Mouse (Mus musculus): ENCODE results near the gene Ttn. TPM values are rescaled to one million over a fixed set of nuclear protein-coding genes. Genes with fewer than 3 reads are reported as not detected.
A peak's percentile ranks its signal among the peaks of the same experiment; 100 is the strongest.

Gene Ttn
- polyA plus RNA-seq, 1 experiment from 2014 or later, result 0.14 TPM

DNA sequence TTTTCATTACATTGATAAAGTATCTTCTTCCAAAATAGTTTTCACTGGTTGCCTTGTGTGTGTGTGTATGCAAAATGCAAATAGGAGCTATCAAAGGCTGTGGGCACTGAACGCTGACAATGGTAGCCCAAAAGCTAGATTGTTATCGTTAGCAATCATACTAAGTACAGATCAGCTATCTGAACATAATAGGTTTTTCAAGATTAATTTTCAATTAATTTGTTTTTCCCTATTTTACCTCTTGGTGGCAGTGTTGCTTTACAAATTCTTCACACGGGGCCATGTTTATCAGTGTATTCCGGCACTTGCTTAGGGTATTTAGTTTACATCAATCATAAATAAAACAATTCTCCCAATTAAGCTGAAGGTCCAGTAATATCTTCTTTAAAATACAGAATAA is 11.7 kb downstream of the Ttn start:
- Histone ChIP-seq H3K27me3 (ENCODE audit: control insufficient read depth, insufficient read depth, low read length) (no peaks in the 10 kb centered on the region), H3K4me1 (ENCODE audit: control insufficient read depth, insufficient read depth, low read length) (no peaks in the 10 kb centered on the region), H3K36me3 (ENCODE audit: control insufficient read depth, insufficient read depth, low read length) (no peaks in the 10 kb centered on the region), H3K9me3 (ENCODE audit: control insufficient read depth, low read depth, low read length) (no peaks in the 10 kb centered on the region), H3K4me2 (replicated peaks; ENCODE audit: low read depth, low read length) (no peak overlapping the region), H3K4me3 (ENCODE audit: low read depth, low read length) (no peak overlapping the region), H3K27ac (ENCODE audit: low read length) (no peak overlapping the region), H3K9ac (replicated peaks; ENCODE audit: low read depth, low read length) (no peak overlapping the region)
- 19% methylated on average over 4 of the region's 4 CpGs for WGBS
- no peak for ATAC-seq (ENCODE audit: insufficient number of reproducible peaks, insufficient read depth, low FRiP score, low read depth)

DNA sequence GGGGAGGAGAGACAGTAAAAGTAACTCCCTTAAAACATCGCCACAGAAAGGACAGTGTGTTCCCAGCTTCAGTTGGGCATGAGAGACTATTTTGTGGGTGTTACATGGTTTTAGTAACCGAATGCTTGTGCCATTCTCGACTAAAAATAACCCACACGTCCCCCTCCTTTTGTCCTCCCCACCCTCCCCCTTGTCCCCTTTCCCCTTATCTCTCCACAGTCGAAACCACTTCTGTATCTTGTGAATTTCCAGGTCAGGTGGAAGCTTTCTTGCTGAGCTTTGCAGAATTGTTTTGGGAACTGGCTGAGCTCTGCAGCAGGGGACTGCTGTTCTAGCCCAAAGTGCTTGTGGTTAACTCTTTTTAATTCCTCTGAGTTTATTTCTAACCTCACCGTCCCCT is 12.1 kb downstream of the Ttn start:
- Histone ChIP-seq H3K9ac (replicated peaks; ENCODE audit: low read depth, low read length) (no peak overlapping the region), H3K27ac (ENCODE audit: low read length) (no peak overlapping the region), H3K36me3 (ENCODE audit: control insufficient read depth, insufficient read depth, low read length) (no peaks in the 10 kb centered on the region), H3K9me3 (ENCODE audit: control insufficient read depth, low read depth, low read length) (no peaks in the 10 kb centered on the region), H3K4me1 (ENCODE audit: control insufficient read depth, insufficient read depth, low read length) (no peaks in the 10 kb centered on the region), H3K4me2 (replicated peaks; ENCODE audit: low read depth, low read length) (no peak overlapping the region), H3K27me3 (ENCODE audit: control insufficient read depth, insufficient read depth, low read length) (no peaks in the 10 kb centered on the region), H3K4me3 (ENCODE audit: low read depth, low read length) (no peak overlapping the region)
- no peak for ATAC-seq (ENCODE audit: insufficient number of reproducible peaks, insufficient read depth, low FRiP score, low read depth)
- WGBS, result 56% methylated on average over 6 of the region's 6 CpGs

DNA sequence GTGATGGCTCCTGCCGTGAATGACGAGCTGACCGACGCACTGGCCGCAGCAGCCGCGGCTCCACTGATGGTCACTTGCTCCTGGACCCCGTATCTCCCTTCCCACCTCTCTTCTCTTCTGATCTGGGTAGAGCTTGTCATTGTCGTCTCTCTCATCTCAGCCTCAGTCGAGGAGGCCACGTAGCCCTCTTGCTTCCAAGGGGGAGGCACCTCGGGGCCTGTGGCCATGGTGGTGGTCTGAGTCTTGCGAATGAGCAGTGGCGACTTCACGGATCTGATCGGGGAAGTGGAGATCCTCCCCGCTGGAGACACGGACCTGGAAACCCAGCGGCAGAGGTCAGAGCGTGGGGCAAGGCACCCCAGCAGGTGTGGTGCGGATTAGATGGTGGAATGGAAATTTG is 12.7 kb downstream of the Ttn start:
- Histone ChIP-seq H3K27ac (ENCODE audit: low read length) (no peak overlapping the region), H3K36me3 (ENCODE audit: control insufficient read depth, insufficient read depth, low read length) (no peaks in the 10 kb centered on the region), H3K4me2 (replicated peaks; ENCODE audit: low read depth, low read length) (no peak overlapping the region), H3K9me3 (ENCODE audit: control insufficient read depth, low read depth, low read length) (no peaks in the 10 kb centered on the region), H3K27me3 (ENCODE audit: control insufficient read depth, insufficient read depth, low read length) (no peaks in the 10 kb centered on the region), H3K4me3 (ENCODE audit: low read depth, low read length) (no peak overlapping the region), H3K9ac (replicated peaks; ENCODE audit: low read depth, low read length) (no peak overlapping the region), H3K4me1 (ENCODE audit: control insufficient read depth, insufficient read depth, low read length) (no peaks in the 10 kb centered on the region)
- 77% methylated on average over 21 of the region's 21 CpGs for WGBS
- ATAC-seq (ENCODE audit: insufficient number of reproducible peaks, insufficient read depth, low FRiP score, low read depth), result no peak

DNA sequence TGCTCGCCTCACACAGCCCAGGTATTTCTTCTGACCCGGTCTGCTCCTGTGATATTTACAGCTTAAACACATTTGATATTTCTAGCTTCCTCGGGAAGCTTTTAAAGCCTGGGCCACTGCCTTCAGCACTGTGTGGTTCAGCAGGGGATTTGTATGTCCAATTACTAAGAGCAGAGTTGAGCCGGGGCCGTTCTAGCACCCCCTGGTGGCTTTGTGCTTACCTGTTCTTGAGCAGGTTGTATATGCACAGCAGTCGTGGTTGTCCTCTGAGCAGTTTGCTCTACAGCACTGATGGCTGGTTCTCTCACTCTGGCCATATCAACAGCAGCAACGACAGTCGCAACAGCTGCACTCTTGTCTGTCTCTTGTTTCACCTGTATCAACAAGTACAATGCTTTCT is 13.4 kb downstream of the Ttn start:
- Histone ChIP-seq H3K9ac (replicated peaks; ENCODE audit: low read depth, low read length) (no peak overlapping the region), H3K27me3 (ENCODE audit: control insufficient read depth, insufficient read depth, low read length) (no peaks in the 10 kb centered on the region), H3K9me3 (ENCODE audit: control insufficient read depth, low read depth, low read length) (no peaks in the 10 kb centered on the region), H3K4me1 (ENCODE audit: control insufficient read depth, insufficient read depth, low read length) (no peaks in the 10 kb centered on the region), H3K27ac (ENCODE audit: low read length) (no peak overlapping the region), H3K4me2 (replicated peaks; ENCODE audit: low read depth, low read length) (no peak overlapping the region), H3K4me3 (ENCODE audit: low read depth, low read length) (no peak overlapping the region), H3K36me3 (ENCODE audit: control insufficient read depth, insufficient read depth, low read length) (no peaks in the 10 kb centered on the region)
- WGBS, result 26% methylated on average over 8 of the region's 8 CpGs
- peak; percentile 81; the same call in 1 of the 2 replicates for ATAC-seq (ENCODE audit: insufficient number of reproducible peaks, insufficient read depth, low FRiP score, low read depth)

DNA sequence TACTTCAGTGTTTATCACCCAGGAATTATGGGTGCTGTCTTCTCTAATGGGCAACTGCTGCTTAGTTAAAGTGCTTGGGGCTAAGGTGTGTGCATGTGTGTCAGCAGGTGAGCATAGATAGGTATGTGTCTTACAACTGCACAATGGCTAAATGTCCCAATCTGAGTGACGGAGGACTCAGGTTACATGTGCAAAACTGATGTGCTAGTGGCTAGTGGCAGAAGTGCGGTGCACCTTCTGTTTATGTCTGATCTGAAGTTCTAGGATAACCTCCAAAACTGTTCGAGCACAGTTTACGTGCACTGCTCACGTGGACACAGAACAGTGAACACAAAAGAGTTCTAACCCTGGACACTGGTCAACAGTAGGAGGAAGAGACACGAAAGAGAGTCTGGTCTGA is 15.8 kb downstream of the Ttn start:
- ATAC-seq (ENCODE audit: insufficient number of reproducible peaks, insufficient read depth, low FRiP score, low read depth), result no peak

DNA sequence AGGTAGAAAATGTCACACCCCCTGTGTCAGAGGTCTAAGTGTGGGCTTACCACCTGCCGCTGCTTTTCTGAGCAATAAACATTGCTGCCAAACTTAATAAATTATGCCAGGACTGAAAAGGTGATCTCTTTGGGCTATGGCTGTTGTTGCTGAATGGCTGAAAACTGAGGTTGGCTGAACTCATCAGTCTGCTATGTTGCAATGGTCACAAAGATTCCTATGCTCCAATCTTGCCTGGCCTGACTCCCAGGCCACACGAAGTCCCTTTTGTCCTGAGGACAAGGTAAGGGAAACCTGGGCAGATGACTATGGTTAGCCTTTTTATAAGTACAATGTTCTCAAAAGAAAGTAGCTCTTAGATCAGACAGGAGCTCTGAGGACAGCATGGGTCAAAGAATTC is 16.3 kb downstream of the Ttn start:
- no peak overlapping the region for H3K4me3 ChIP-seq (ENCODE audit: low read depth, low read length)
- no peak for ATAC-seq (ENCODE audit: insufficient number of reproducible peaks, insufficient read depth, low FRiP score, low read depth)
- H3K27ac ChIP-seq (ENCODE audit: low read length), result no peak overlapping the region
- H3K36me3 ChIP-seq (ENCODE audit: control insufficient read depth, insufficient read depth, low read length), result no peaks in the 10 kb centered on the region
- 67% methylated on average over 2 of the region's 2 CpGs for WGBS
- H3K9me3 ChIP-seq (ENCODE audit: control insufficient read depth, low read depth, low read length), result no peaks in the 10 kb centered on the region
- H3K4me2 ChIP-seq (replicated peaks; ENCODE audit: low read depth, low read length), result no peak overlapping the region
- H3K9ac ChIP-seq (replicated peaks; ENCODE audit: low read depth, low read length), result no peak overlapping the region
- no peaks in the 10 kb centered on the region for H3K27me3 ChIP-seq (ENCODE audit: control insufficient read depth, insufficient read depth, low read length)
- no peaks in the 10 kb centered on the region for H3K4me1 ChIP-seq (ENCODE audit: control insufficient read depth, insufficient read depth, low read length)

More for the DNA sequence above, 15.8 kb downstream of the Ttn start:
- Histone ChIP-seq H3K27ac (ENCODE audit: low read length) (no peak overlapping the region), H3K4me1 (ENCODE audit: control insufficient read depth, insufficient read depth, low read length) (no peaks in the 10 kb centered on the region), H3K4me3 (ENCODE audit: low read depth, low read length) (no peak overlapping the region), H3K4me2 (replicated peaks; ENCODE audit: low read depth, low read length) (no peak overlapping the region), H3K9me3 (ENCODE audit: control insufficient read depth, low read depth, low read length) (no peaks in the 10 kb centered on the region), H3K9ac (replicated peaks; ENCODE audit: low read depth, low read length) (no peak overlapping the region), H3K27me3 (ENCODE audit: control insufficient read depth, insufficient read depth, low read length) (no peaks in the 10 kb centered on the region), H3K36me3 (ENCODE audit: control insufficient read depth, insufficient read depth, low read length) (no peaks in the 10 kb centered on the region)
- 79% methylated on average over 6 of the region's 6 CpGs for WGBS

DNA sequence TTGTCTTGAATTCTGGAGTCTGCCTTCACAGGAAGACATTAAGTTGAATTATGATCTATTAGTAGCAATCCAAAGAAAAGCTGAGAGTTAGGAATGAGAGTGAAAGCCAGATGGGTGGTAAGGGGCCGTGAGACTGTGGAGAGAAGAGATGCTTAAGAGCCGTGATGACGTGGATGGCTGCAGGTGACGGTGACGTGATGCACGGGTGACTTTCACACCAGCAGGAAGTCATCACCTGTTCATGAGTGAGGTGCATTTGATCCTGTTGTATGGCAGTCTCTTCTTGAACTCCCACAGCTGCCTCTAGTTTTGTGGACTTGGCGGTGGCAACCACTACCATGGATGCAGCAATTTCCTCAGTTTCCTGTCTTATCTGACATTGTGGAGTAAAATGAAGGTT is 16.8 kb downstream of the Ttn start:
- no peak for ATAC-seq (ENCODE audit: insufficient number of reproducible peaks, insufficient read depth, low FRiP score, low read depth)
- Histone ChIP-seq H3K9ac (replicated peaks; ENCODE audit: low read depth, low read length) (no peak overlapping the region), H3K36me3 (ENCODE audit: control insufficient read depth, insufficient read depth, low read length) (no peaks in the 10 kb centered on the region), H3K4me1 (ENCODE audit: control insufficient read depth, insufficient read depth, low read length) (no peaks in the 10 kb centered on the region), H3K4me2 (replicated peaks; ENCODE audit: low read depth, low read length) (no peak overlapping the region), H3K4me3 (ENCODE audit: low read depth, low read length) (no peak overlapping the region), H3K27me3 (ENCODE audit: control insufficient read depth, insufficient read depth, low read length) (no peaks in the 10 kb centered on the region), H3K9me3 (ENCODE audit: control insufficient read depth, low read depth, low read length) (no peaks in the 10 kb centered on the region), H3K27ac (ENCODE audit: low read length) (no peak overlapping the region)
- WGBS, result 79% methylated on average over 7 of the region's 7 CpGs

DNA sequence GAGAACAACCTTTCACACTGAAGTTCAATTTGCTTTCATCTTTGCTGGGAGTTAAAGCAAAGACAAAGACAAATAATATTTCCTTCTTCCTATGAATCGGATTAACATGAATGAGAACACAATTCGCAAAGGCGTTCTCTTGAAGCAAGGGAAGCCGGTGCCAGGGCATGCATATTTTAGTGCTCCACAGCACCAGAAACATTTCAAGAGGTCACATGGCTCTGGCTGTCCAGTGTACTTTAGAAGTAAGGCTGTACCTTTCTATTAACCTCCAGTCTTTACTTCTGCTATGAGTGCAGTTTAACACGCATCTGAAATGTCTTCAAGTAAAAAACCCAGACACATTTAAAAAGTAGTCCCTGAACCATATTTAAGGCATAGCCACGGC is 20.3 kb downstream of the Ttn start:
- 65% methylated on average over 6 of the region's 6 CpGs for WGBS
- no peak for ATAC-seq (ENCODE audit: insufficient number of reproducible peaks, insufficient read depth, low FRiP score, low read depth)

DNA sequence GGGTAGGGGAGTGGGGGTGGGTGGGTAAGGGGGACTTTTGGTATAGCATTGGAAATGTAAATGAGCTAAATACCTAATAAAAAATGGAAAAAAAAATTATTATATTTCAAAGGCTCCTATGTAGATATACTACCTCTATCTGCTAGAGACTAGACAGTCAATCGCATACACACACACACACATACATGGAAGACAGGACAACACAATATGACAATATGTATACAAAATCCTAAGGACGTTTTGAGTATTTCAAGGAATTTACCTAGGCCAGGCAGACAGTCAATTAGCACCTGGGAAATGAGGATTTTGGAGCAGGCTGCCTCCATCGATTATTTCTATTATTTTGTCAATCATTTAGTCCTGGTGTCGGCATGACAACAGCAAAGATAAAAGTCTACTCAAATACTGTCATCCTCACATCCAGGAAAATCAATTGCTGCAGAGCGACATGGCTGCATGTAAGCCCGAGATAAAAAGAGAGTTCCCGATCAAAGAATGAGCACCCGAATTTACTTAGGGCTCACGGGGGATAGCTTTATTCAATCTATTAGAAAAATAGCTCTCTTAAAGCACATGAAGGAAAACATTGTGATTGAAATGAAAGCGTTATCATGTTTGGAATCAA is 20.8 kb downstream of the Ttn start:
- Histone ChIP-seq H3K9ac (replicated peaks; ENCODE audit: low read depth, low read length) (no peak overlapping the region), H3K4me1 (ENCODE audit: control insufficient read depth, insufficient read depth, low read length) (no peaks in the 10 kb centered on the region), H3K4me2 (replicated peaks; ENCODE audit: low read depth, low read length) (no peak overlapping the region), H3K27ac (ENCODE audit: low read length) (no peak overlapping the region), H3K4me3 (ENCODE audit: low read depth, low read length) (no peak overlapping the region), H3K9me3 (ENCODE audit: control insufficient read depth, low read depth, low read length) (no peaks in the 10 kb centered on the region), H3K27me3 (ENCODE audit: control insufficient read depth, insufficient read depth, low read length) (no peaks in the 10 kb centered on the region), H3K36me3 (ENCODE audit: control insufficient read depth, insufficient read depth, low read length) (no peaks in the 10 kb centered on the region)
- no peak for ATAC-seq (ENCODE audit: insufficient number of reproducible peaks, insufficient read depth, low FRiP score, low read depth)
- 65% methylated on average over 10 of the region's 10 CpGs for WGBS

More for the DNA sequence above, 20.3 kb downstream of the Ttn start:
- no peaks in the 10 kb centered on the region for H3K4me1 ChIP-seq (ENCODE audit: control insufficient read depth, insufficient read depth, low read length)
- H3K36me3 ChIP-seq (ENCODE audit: control insufficient read depth, insufficient read depth, low read length), result no peaks in the 10 kb centered on the region
- no peak overlapping the region for H3K4me3 ChIP-seq (ENCODE audit: low read depth, low read length)
- no peaks in the 10 kb centered on the region for H3K9me3 ChIP-seq (ENCODE audit: control insufficient read depth, low read depth, low read length)
- no peak overlapping the region for H3K9ac ChIP-seq (replicated peaks; ENCODE audit: low read depth, low read length)
- H3K27me3 ChIP-seq (ENCODE audit: control insufficient read depth, insufficient read depth, low read length), result no peaks in the 10 kb centered on the region
- H3K27ac ChIP-seq (ENCODE audit: low read length), result no peak overlapping the region
- no peak overlapping the region for H3K4me2 ChIP-seq (replicated peaks; ENCODE audit: low read depth, low read length)
